Mouse (Mus musculus): ENCODE data around the gene Ppp1ca.
A peak's percentile ranks its signal among the peaks of the same experiment; 100 is the strongest.

Ppp1ca gene

GRCm38 (mm10) chr19:4154437-4155222 is 37.2 kb upstream of the Ppp1ca start:
- no peak for DNase-seq (ENCODE audit: low spot score)

GRCm38 (mm10) chr19:4155223-4156072 is 36.4 kb upstream of the Ppp1ca start:
- no peak for DNase-seq (ENCODE audit: low spot score)

- DNase-seq (ENCODE audit: low spot score), result no peak
These were observed 35.7 kb upstream of the Ppp1ca start for GRCm38 (mm10) chr19:4156073-4156579.

GRCm38 (mm10) chr19:4156771-4157170 is 35.1 kb upstream of the Ppp1ca start:
- DNase-seq (ENCODE audit: low spot score), result no peak

- no peak for DNase-seq (ENCODE audit: low spot score)
These were observed 32.8 kb upstream of the Ppp1ca start for GRCm38 (mm10) chr19:4159049-4159448.

- DNase-seq (ENCODE audit: low spot score), result peak; percentile 92
These were observed 29.0 kb upstream of the Ppp1ca start, which contains the start of gene Rps6kb2 for GRCm38 (mm10) chr19:4162646-4163542. Rps6kb2 (minus strand) TSS chr19:4163354.

GRCm38 (mm10) chr19:4163543-4163887 is 28.4 kb upstream of the Ppp1ca start:
- no peak for DNase-seq (ENCODE audit: low spot score)

- no peak for DNase-seq (ENCODE audit: low spot score)
These were observed 27.8 kb upstream of the Ppp1ca start for GRCm38 (mm10) chr19:4164100-4164499.

- DNase-seq (ENCODE audit: low spot score), result no peak
These were observed 27.1 kb upstream of the Ppp1ca start for GRCm38 (mm10) chr19:4164721-4165120.

GRCm38 (mm10) chr19:4166678-4167476 is 25.0 kb upstream of the Ppp1ca start:
- no peak for DNase-seq (ENCODE audit: low spot score)

GRCm38 (mm10) chr19:4169378-4169784 is 22.5 kb upstream of the Ppp1ca start:
- peak; percentile 98 for DNase-seq (ENCODE audit: low spot score)

GRCm38 (mm10) chr19:4169810-4170209 is 22.1 kb upstream of the Ppp1ca start:
- no peak for DNase-seq (ENCODE audit: low spot score)

GRCm38 (mm10) chr19:4170723-4171392 is 21.0 kb upstream of the Ppp1ca start:
- no peak for DNase-seq (ENCODE audit: low spot score)

- DNase-seq (ENCODE audit: low spot score), result no peak
These were observed 20.2 kb upstream of the Ppp1ca start for GRCm38 (mm10) chr19:4171393-4172290.

GRCm38 (mm10) chr19:4172925-4173324 is 18.9 kb upstream of the Ppp1ca start:
- DNase-seq (ENCODE audit: low spot score), result no peak

GRCm38 (mm10) chr19:4175368-4175947 is 16.4 kb upstream of the Ppp1ca start, which contains the start of gene Carns1:
Carns1 (minus strand) TSS chr19:4175479.
- no peak for DNase-seq (ENCODE audit: low spot score)

GRCm38 (mm10) chr19:4180411-4180810 is 11.5 kb upstream of the Ppp1ca start:
- no peak for DNase-seq (ENCODE audit: low spot score)

GRCm38 (mm10) chr19:4181892-4182291 is 10.0 kb upstream of the Ppp1ca start:
- DNase-seq (ENCODE audit: low spot score), result no peak

- DNase-seq (ENCODE audit: low spot score), result no peak
These were observed 8.2 kb upstream of the Ppp1ca start for GRCm38 (mm10) chr19:4183689-4184088.
